Comparison of ENCODE assay signal across 8 mouse cellular contexts in genomic region chr5:129909147-129909546, GRCm38 (mm10). TPM values are rescaled to one million over a fixed set of nuclear protein-coding genes. Genes with fewer than 3 reads are reported as not detected.
DNase-seq lines count a peak whose midpoint lies in the region; ATAC-seq and TF ChIP-seq lines count a peak whose summit lies in the region.

No protein-coding gene starts in this region.

- 0 out of 2 replicates have a peak, but pooled peaks cover under 1% of the 10 kb centered on the region for H3K36me3 ChIP-seq in embryonic facial prominence, embryonic 13.5 days
- no peaks in the 10 kb centered on the region for H3K36me3 ChIP-seq in hindbrain, postnatal 0 days (ENCODE audit: insufficient read depth, low read length)
- H3K36me3 ChIP-seq in midbrain, embryonic 16.5 days (ENCODE audit: control insufficient read depth, insufficient read depth, low read length): no peaks in the 10 kb centered on the region

- H3K27ac ChIP-seq in layer of hippocampus, adult 2 months: peak overlapping the region; percentile 94
- H3K27ac ChIP-seq in embryonic facial prominence, embryonic 13.5 days: no peak overlapping the region
- H3K27ac ChIP-seq in hindbrain, postnatal 0 days: peak overlapping the region; percentile 94; the same call in 1 of the 2 replicates
- peak overlapping the region; percentile 91; the same call in 1 of the 2 replicates for H3K27ac ChIP-seq in midbrain, embryonic 16.5 days (ENCODE audit: low read length)

- peak overlapping the region; percentile 79 for H3K4me3 ChIP-seq in layer of hippocampus, adult 2 months
- peak overlapping the region; percentile 78 for H3K4me3 ChIP-seq in embryonic facial prominence, embryonic 13.5 days
- H3K4me3 ChIP-seq in hindbrain, postnatal 0 days (ENCODE audit: low read length): peak overlapping the region; percentile 61
- peak overlapping the region; percentile 51 for H3K4me3 ChIP-seq in midbrain, embryonic 16.5 days (ENCODE audit: low read depth, low read length)

- no peak for DNase-seq in layer of hippocampus, adult 2 months (ENCODE audit: low spot score in 2 of 2)
- DNase-seq in layer of hippocampus, adult 9-10 months (ENCODE audit: low spot score): no peak
- DNase-seq in hindbrain, postnatal 0 days (ENCODE audit: low spot score): no peak
- no peak for DNase-seq in urinary bladder, postnatal 36 days (ENCODE audit: low spot score in 2 of 2)
- no peak for DNase-seq in cerebellum, adult 18-20 months
- no peak for DNase-seq in adrenal gland, adult 18-20 months (ENCODE audit: low spot score in 2 of 2)

- H3K4me1 ChIP-seq in embryonic facial prominence, embryonic 13.5 days: peaks cover 5% of the 10 kb centered on the region; the same call in 1 of the 2 replicates
- H3K4me1 ChIP-seq in hindbrain, postnatal 0 days (ENCODE audit: insufficient read depth, low read length): peaks cover 5% of the 10 kb centered on the region; the same call in 1 of the 2 replicates
- peaks cover 10% of the 10 kb centered on the region; the same call in 1 of the 2 replicates for H3K4me1 ChIP-seq in midbrain, embryonic 16.5 days (ENCODE audit: control insufficient read depth, insufficient read depth, low read length)

- peak overlapping the region; percentile 89 for H3K9ac ChIP-seq in embryonic facial prominence, embryonic 13.5 days
- peak overlapping the region; percentile 70; the same call in 1 of the 2 replicates for H3K9ac ChIP-seq in hindbrain, postnatal 0 days (replicated peaks; ENCODE audit: low read length)
- H3K9ac ChIP-seq in midbrain, embryonic 16.5 days (ENCODE audit: low read depth, low read length): peak overlapping the region; percentile 79

- no peak for ATAC-seq in embryonic facial prominence, embryonic 13.5 days (ENCODE audit: insufficient number of reproducible peaks, insufficient read depth, low FRiP score, low TSS enrichment, low read depth)
- no peak for ATAC-seq in hindbrain, postnatal 0 days
- ATAC-seq in midbrain, embryonic 16.5 days: peak; percentile 1; the same call in 1 of the 2 replicates

- 73% methylated on average over 9 of the region's 9 CpGs for WGBS in embryonic facial prominence, embryonic 13.5 days
- 67% methylated on average over 9 of the region's 9 CpGs for WGBS in hindbrain, postnatal 0 days
- WGBS in midbrain, embryonic 16.5 days: 71% methylated on average over 9 of the region's 9 CpGs

- peak overlapping the region; percentile 82 for H3K4me2 ChIP-seq in embryonic facial prominence, embryonic 13.5 days
- peak overlapping the region; percentile 90 for H3K4me2 ChIP-seq in hindbrain, postnatal 0 days (ENCODE audit: low read depth, low read length)
- H3K4me2 ChIP-seq in midbrain, embryonic 16.5 days (ENCODE audit: low read length): peak overlapping the region; percentile 81

- H3K27me3 ChIP-seq in embryonic facial prominence, embryonic 13.5 days: no peaks in the 10 kb centered on the region
- no peaks in the 10 kb centered on the region for H3K27me3 ChIP-seq in hindbrain, postnatal 0 days (ENCODE audit: insufficient read depth, low read length)
- no peaks in the 10 kb centered on the region for H3K27me3 ChIP-seq in midbrain, embryonic 16.5 days (ENCODE audit: control insufficient read depth, insufficient read depth, low read depth, low read length)

- no peaks in the 10 kb centered on the region for H3K9me3 ChIP-seq in embryonic facial prominence, embryonic 13.5 days
- no peaks in the 10 kb centered on the region for H3K9me3 ChIP-seq in hindbrain, postnatal 0 days (ENCODE audit: low read length)
- H3K9me3 ChIP-seq in midbrain, embryonic 16.5 days (replicated peaks; ENCODE audit: control insufficient read depth, low read length, poor library complexity, severe bottlenecking): no peaks in the 10 kb centered on the region

- no peak for TF ChIP-seq CTCF in layer of hippocampus, adult 2 months (conservative IDR thresholded peaks at IDR 0.05)
- no peak for TF ChIP-seq CTCF in hindbrain, postnatal 0 days (IDR thresholded peaks at IDR 0.05; ENCODE audit: low read depth)

RNA-seq across cellular contexts. Expression of gene Nupr1l, which starts 0.8 kb away (rescaled TPM):
- 1 to 10 TPM; 1.4 to 2.8 TPM for total RNA-seq in layer of hippocampus, adult 2 months (2021)
- 5.6 and 8.1 TPM in 2 replicates for polyA plus RNA-seq in embryonic facial prominence, embryonic 13.5 days (2015; fragmentation: Nextera tagmentation; extraction: Ambion mirVana)
- total RNA-seq in hindbrain, postnatal 0 days (2014; rRNA removed): 3.5 and 4.1 TPM in 2 replicates
- 6.0 and 6.1 TPM in 2 replicates for polyA plus RNA-seq in hindbrain, postnatal 0 days (2015; fragmentation: Nextera tagmentation; extraction: Ambion mirVana)
- 4.2 and 6.4 TPM in 2 replicates for polyA plus RNA-seq in midbrain, embryonic 16.5 days (2015; fragmentation: Nextera tagmentation; extraction: Ambion mirVana)
- 1 to 10 TPM; 4.1 to 4.2 TPM for total RNA-seq in adrenal gland, adult 18-20 months (2021)

RNA-seq across cellular contexts. Expression of gene Phkg1, which starts 10.8 kb away (rescaled TPM):
- 10 to 100 TPM; 21.6 to 24.3 TPM for total RNA-seq in layer of hippocampus, adult 2 months (2021)
- 0.24 and 0.39 TPM in 2 replicates for polyA plus RNA-seq in embryonic facial prominence, embryonic 13.5 days (2015; fragmentation: Nextera tagmentation; extraction: Ambion mirVana)
- total RNA-seq in hindbrain, postnatal 0 days (2014; rRNA removed): 2.0 and 3.6 TPM in 2 replicates
- 1.7 and 3.3 TPM in 2 replicates for polyA plus RNA-seq in hindbrain, postnatal 0 days (2015; fragmentation: Nextera tagmentation; extraction: Ambion mirVana)
- 0.85 and 0.95 TPM in 2 replicates for polyA plus RNA-seq in midbrain, embryonic 16.5 days (2015; fragmentation: Nextera tagmentation; extraction: Ambion mirVana)
- total RNA-seq in adrenal gland, adult 18-20 months (2021): 1 to 10 TPM; 1.2 to 4.7 TPM

RNA-seq across cellular contexts. Expression of gene Zbed5, which starts 13.6 kb away (rescaled TPM):
- total RNA-seq in layer of hippocampus, adult 2 months (2021): 1 to 10 TPM; 5.1 to 6.2 TPM
- 8.7 and 9.0 TPM in 2 replicates for polyA plus RNA-seq in embryonic facial prominence, embryonic 13.5 days (2015; fragmentation: Nextera tagmentation; extraction: Ambion mirVana)
- total RNA-seq in hindbrain, postnatal 0 days (2014; rRNA removed): 9.6 and 10.4 TPM in 2 replicates
- polyA plus RNA-seq in hindbrain, postnatal 0 days (2015; fragmentation: Nextera tagmentation; extraction: Ambion mirVana): 7.4 and 7.9 TPM in 2 replicates
- polyA plus RNA-seq in midbrain, embryonic 16.5 days (2015; fragmentation: Nextera tagmentation; extraction: Ambion mirVana): 20.1 and 22.5 TPM in 2 replicates
- 1 to 10 TPM; 1.5 to 2.1 TPM for total RNA-seq in adrenal gland, adult 18-20 months (2021)

RNA-seq across cellular contexts. Expression of gene Chchd2, which starts 21.9 kb away (rescaled TPM):
- 100 to 1,000 TPM; 431 to 461 TPM for total RNA-seq in layer of hippocampus, adult 2 months (2021)
- polyA plus RNA-seq in embryonic facial prominence, embryonic 13.5 days (2015; fragmentation: Nextera tagmentation; extraction: Ambion mirVana): 929 and 951 TPM in 2 replicates
- 1,207 and 1,381 TPM in 2 replicates for total RNA-seq in hindbrain, postnatal 0 days (2014; rRNA removed)
- polyA plus RNA-seq in hindbrain, postnatal 0 days (2015; fragmentation: Nextera tagmentation; extraction: Ambion mirVana): 877 TPM in 2 replicates
- 602 and 639 TPM in 2 replicates for polyA plus RNA-seq in midbrain, embryonic 16.5 days (2015; fragmentation: Nextera tagmentation; extraction: Ambion mirVana)
- 1,000 to 10,000 TPM; 1,056 to 1,163 TPM for total RNA-seq in adrenal gland, adult 18-20 months (2021)

RNA-seq across cellular contexts. Expression of gene Vkorc1l1, which starts 32.6 kb away (rescaled TPM):
- total RNA-seq in layer of hippocampus, adult 2 months (2021): 10 to 100 TPM; 42.2 to 44.0 TPM
- 27.6 and 27.7 TPM in 2 replicates for polyA plus RNA-seq in embryonic facial prominence, embryonic 13.5 days (2015; fragmentation: Nextera tagmentation; extraction: Ambion mirVana)
- total RNA-seq in hindbrain, postnatal 0 days (2014; rRNA removed): 73.0 and 73.3 TPM in 2 replicates
- 22.3 and 23.0 TPM in 2 replicates for polyA plus RNA-seq in hindbrain, postnatal 0 days (2015; fragmentation: Nextera tagmentation; extraction: Ambion mirVana)
- polyA plus RNA-seq in midbrain, embryonic 16.5 days (2015; fragmentation: Nextera tagmentation; extraction: Ambion mirVana): 29.1 and 30.6 TPM in 2 replicates
- 10 to 100 TPM; 27.7 to 33.9 TPM for total RNA-seq in adrenal gland, adult 18-20 months (2021)
